Mouse (Mus musculus) liver, embryonic 15.5 days (tissue): ENCODE measurements around the gene Osm. TPM values are rescaled to one million over a fixed set of nuclear protein-coding genes. Genes with fewer than 3 reads are reported as not detected.

Experiments used
- ATAC-seq: fragments of 200-750 bp; cut with Nextera tagmentation; 2 replicates; pipeline ENCODE4 v1.8.0; 2017; ENCODE audit warnings: moderate number of reproducible peaks, mild to moderate bottlenecking, moderate library complexity; ENCODE audit not compliant: insufficient read depth
- H3K27ac ChIP-seq: fragments of 300-500 bp; sonication (generic); replicated peaks from 2 replicates; pipeline ENCODE4 v1.5.1; 2015; ENCODE audit warnings: mild to moderate bottlenecking, inconsistent platforms
- H3K27me3 ChIP-seq: fragments of 300-500 bp; sonication (generic); 2 replicates; pipeline ENCODE4 v1.6.1; 2015; ENCODE audit warnings: mild to moderate bottlenecking, inconsistent platforms
- H3K36me3 ChIP-seq: fragments of 300-500 bp; sonication (generic); replicated peaks from 2 replicates; pipeline ENCODE4 v1.6.1; 2015; ENCODE audit warnings: moderate library complexity, mild to moderate bottlenecking, inconsistent platforms
- H3K4me1 ChIP-seq: fragments of 300-500 bp; sonication (generic); replicated peaks from 2 replicates; pipeline ENCODE4 v1.6.1; 2015; ENCODE audit warnings: inconsistent platforms
- H3K4me2 ChIP-seq: fragments of 300-500 bp; sonication (generic); 2 replicates; pipeline ENCODE4 v1.6.1; 2015; ENCODE audit warnings: moderate library complexity, mild to moderate bottlenecking, inconsistent platforms
- H3K4me3 ChIP-seq: fragments of 300-500 bp; sonication (generic); replicated peaks from 2 replicates; pipeline ENCODE4 v1.5.1; 2015; ENCODE audit warnings: mild to moderate bottlenecking, inconsistent platforms
- H3K9ac ChIP-seq: fragments of 300-500 bp; sonication (generic); 2 replicates; pipeline ENCODE4 v1.6.1; 2015; ENCODE audit warnings: moderate library complexity, mild to moderate bottlenecking, inconsistent platforms
- H3K9me3 ChIP-seq: fragments of 300-500 bp; sonication (generic); replicated peaks from 2 replicates; pipeline ENCODE4 v1.6.1; 2016; ENCODE audit warnings: inconsistent platforms
- WGBS: fragments of 180-500 bp; shearing (Covaris S2); methylation state at CpG from one replicate; pipeline ENCODE4 v1.1.7; 2015; ENCODE audit warnings: mixed read lengths; ENCODE audit not compliant: insufficient replicate concordance; 5-methylcytosine and 5-hydroxymethylcytosine counted together
- polyA plus RNA-seq: library from polyadenylated mRNA; unstranded; fragments of >200 nt; fragmentation: Nextera tagmentation; extraction: Ambion mirVana; gene quantifications from 2 replicates; pipeline ENCODE4 v1.2.1, GENCODE M21; 2015

Gene Osm
- polyA plus RNA-seq, 1 experiment from 2014 or later, result 0.50 TPM

DNA sequence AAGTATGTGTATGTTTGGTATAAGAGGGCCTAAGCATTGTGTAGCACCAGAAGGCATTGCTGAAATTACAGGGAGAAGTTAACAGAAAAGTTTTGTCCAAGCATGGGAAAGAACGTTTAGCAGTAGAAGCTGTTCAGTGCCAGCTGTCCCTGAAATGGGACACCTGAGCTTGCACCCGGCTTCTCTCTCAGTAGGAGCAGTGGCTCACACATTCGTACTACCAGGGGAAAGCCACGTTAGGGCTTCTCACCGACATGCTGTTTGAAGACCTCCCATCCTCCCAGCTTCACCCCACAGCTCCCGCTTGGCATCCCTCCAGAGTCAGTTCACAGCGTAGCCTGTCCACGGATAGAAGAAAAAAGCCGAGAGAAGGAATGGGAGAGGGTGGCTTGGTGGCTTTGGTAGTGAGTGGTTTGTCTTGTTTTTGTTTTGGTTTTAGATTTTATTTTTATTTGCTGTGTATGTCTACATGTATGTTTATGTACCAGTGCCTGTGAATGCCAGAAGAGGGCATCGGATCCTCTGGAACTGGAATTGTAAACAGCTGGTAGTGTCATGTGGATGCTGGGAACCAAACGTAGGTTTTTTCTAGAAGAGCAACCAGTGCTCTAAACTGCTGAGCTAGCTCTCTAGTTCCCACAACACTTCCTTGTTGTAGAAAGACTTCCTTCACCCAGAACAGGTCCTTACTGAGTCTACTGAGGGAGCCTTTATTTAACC is 34.1 kb upstream of the Osm start:
- H3K4me2 ChIP-seq, result no peak overlapping the region
- H3K9ac ChIP-seq, result no peak overlapping the region
- no peaks in the 10 kb centered on the region for H3K27me3 ChIP-seq
- ATAC-seq, result no peak
- no peaks in the 10 kb centered on the region for H3K9me3 ChIP-seq
- H3K27ac ChIP-seq, result no peak overlapping the region
- H3K36me3 ChIP-seq, result 0 out of 2 replicates have a peak, but pooled peaks cover 3% of the 10 kb centered on the region
- H3K4me3 ChIP-seq, result no peak overlapping the region
- 71% methylated on average over 11 of the region's 11 CpGs for WGBS
- peaks cover 10% of the 10 kb centered on the region for H3K4me1 ChIP-seq

GRCm38 (mm10) chr11:4202995-4203704 is 33.1 kb upstream of the Osm start:
- 36% methylated on average over 12 of the region's 12 CpGs for whole genome bisulfite sequencing
- H3K4me3 ChIP-seq, result no peak overlapping the region
- H3K9ac ChIP-seq, result no peak overlapping the region
- H3K36me3 ChIP-seq, result 0 out of 2 replicates have a peak, but pooled peaks cover 8% of the 10 kb centered on the region
- no peaks in the 10 kb centered on the region for H3K27me3 ChIP-seq
- no peak overlapping the region for H3K4me2 ChIP-seq
- 0 out of 2 replicates have a peak overlapping the region, but pooled peaks have one; percentile 24 for H3K27ac ChIP-seq
- no peak for ATAC-seq
- no peaks in the 10 kb centered on the region for H3K9me3 ChIP-seq
- H3K4me1 ChIP-seq, result peaks cover 10% of the 10 kb centered on the region

GRCm38 (mm10) chr11:4203705-4204074 is 32.5 kb upstream of the Osm start:
- Histone ChIP-seq H3K27me3 (no peaks in the 10 kb centered on the region), H3K9ac (no peak overlapping the region), H3K4me3 (no peak overlapping the region), H3K4me2 (no peak overlapping the region), H3K4me1 (peaks cover 10% of the 10 kb centered on the region), H3K9me3 (no peaks in the 10 kb centered on the region), H3K36me3 (peaks cover 8% of the 10 kb centered on the region; the same call in 1 of the 2 replicates), H3K27ac (0 out of 2 replicates have a peak overlapping the region, but pooled peaks have one; percentile 24)
- ATAC-seq, result peak; percentile 42; the same call in 1 of the 2 replicates
- WGBS, result 28% methylated on average over 2 of the region's 2 CpGs

- Histone ChIP-seq H3K27me3 (no peaks in the 10 kb centered on the region), H3K9ac (no peak overlapping the region), H3K4me2 (no peak overlapping the region), H3K9me3 (no peaks in the 10 kb centered on the region), H3K27ac (no peak overlapping the region), H3K36me3 (peaks cover 8% of the 10 kb centered on the region; the same call in 1 of the 2 replicates), H3K4me3 (no peak overlapping the region), H3K4me1 (peaks cover 10% of the 10 kb centered on the region)
- WGBS, result 77% methylated on average over 5 of the region's 5 CpGs
- no peak for ATAC-seq
Observed at GRCm38 (mm10) chr11:4205097-4205655, 31.0 kb upstream of the Osm start.

DNA sequence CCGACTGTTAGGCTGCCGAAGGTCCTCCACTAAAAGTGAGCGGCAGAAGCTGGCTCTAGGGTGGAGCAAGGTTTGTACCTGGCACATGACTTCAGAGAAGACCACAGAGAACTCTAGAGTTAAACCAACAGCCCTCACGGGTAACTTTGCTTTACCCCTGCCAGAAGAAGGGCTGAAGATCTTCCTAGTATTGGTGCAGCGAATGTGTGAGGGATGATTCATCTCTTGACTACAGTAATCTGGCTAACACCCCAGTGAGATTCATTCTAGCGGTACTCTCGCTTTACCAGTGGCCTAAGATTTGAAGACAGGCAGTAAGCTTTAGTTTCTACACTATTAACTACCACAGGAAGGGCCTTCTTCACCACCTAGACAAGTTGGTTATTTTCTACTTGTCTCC is 30.3 kb upstream of the Osm start:
- Histone ChIP-seq H3K9me3 (no peaks in the 10 kb centered on the region), H3K4me2 (no peak overlapping the region), H3K4me3 (no peak overlapping the region), H3K27ac (no peak overlapping the region), H3K4me1 (peaks cover 10% of the 10 kb centered on the region), H3K27me3 (no peaks in the 10 kb centered on the region), H3K9ac (no peak overlapping the region), H3K36me3 (peaks cover 14% of the 10 kb centered on the region; the same call in 1 of the 2 replicates)
- no peak for ATAC-seq
- WGBS, result 72% methylated on average over 7 of the region's 7 CpGs

GRCm38 (mm10) chr11:4206563-4206962 is 29.7 kb upstream of the Osm start:
- 31% methylated on average over 6 of the region's 6 CpGs for WGBS

DNA sequence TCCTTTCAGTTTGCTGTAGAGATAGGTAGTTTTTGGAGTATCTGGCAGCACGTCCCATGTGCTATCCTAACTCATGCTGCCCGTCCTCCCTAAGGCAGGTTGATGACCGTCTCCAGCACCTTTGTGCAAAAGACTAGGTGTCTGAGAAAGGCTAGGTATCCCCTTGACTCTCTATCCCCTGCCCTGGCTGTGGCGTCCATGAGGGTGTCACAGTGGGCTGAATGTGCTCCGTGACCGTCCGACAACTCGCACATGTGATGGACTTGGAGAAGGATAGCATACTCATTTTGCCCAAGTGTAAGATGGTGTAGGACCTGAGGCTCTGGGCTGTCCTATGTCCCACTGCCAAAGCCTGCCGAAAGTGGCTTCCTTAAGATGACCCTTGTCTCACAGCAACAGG is 28.6 kb upstream of the Osm start:
- peaks cover 14% of the 10 kb centered on the region for H3K36me3 ChIP-seq
- no peak overlapping the region for H3K4me3 ChIP-seq
- no peak overlapping the region for H3K9ac ChIP-seq
- 74% methylated on average over 9 of the region's 9 CpGs for WGBS
- no peak for ATAC-seq
- no peak overlapping the region for H3K27ac ChIP-seq
- H3K27me3 ChIP-seq, result no peaks in the 10 kb centered on the region
- H3K4me1 ChIP-seq, result peaks cover 10% of the 10 kb centered on the region
- H3K4me2 ChIP-seq, result no peak overlapping the region
- no peaks in the 10 kb centered on the region for H3K9me3 ChIP-seq

More at GRCm38 (mm10) chr11:4206563-4206962, 29.7 kb upstream of the Osm start:
- Histone ChIP-seq H3K36me3 (peaks cover 14% of the 10 kb centered on the region; the same call in 1 of the 2 replicates), H3K4me3 (no peak overlapping the region), H3K9me3 (no peaks in the 10 kb centered on the region), H3K27ac (no peak overlapping the region), H3K27me3 (no peaks in the 10 kb centered on the region), H3K9ac (no peak overlapping the region), H3K4me2 (no peak overlapping the region), H3K4me1 (peaks cover 10% of the 10 kb centered on the region)
- ATAC-seq, result no peak

GRCm38 (mm10) chr11:4209556-4209955 is 26.7 kb upstream of the Osm start:
- ATAC-seq, result no peak
- no peaks in the 10 kb centered on the region for H3K4me1 ChIP-seq
- H3K27ac ChIP-seq, result no peak overlapping the region
- H3K9me3 ChIP-seq, result no peaks in the 10 kb centered on the region
- H3K36me3 ChIP-seq, result peaks cover 25% of the 10 kb centered on the region
- 70% methylated on average over 5 of the region's 5 CpGs for whole genome bisulfite sequencing
- H3K4me2 ChIP-seq, result no peak overlapping the region
- no peaks in the 10 kb centered on the region for H3K27me3 ChIP-seq
- H3K9ac ChIP-seq, result no peak overlapping the region
- H3K4me3 ChIP-seq, result no peak overlapping the region

- Histone ChIP-seq H3K4me1 (no peaks in the 10 kb centered on the region), H3K9me3 (no peaks in the 10 kb centered on the region), H3K27ac (no peak overlapping the region), H3K4me3 (no peak overlapping the region), H3K9ac (no peak overlapping the region), H3K27me3 (no peaks in the 10 kb centered on the region), H3K4me2 (no peak overlapping the region), H3K36me3 (peaks cover 30% of the 10 kb centered on the region)
- WGBS, result 78% methylated on average over 1 of the region's 1 CpGs
- no peak for ATAC-seq
Observed at GRCm38 (mm10) chr11:4210786-4211185, 25.4 kb upstream of the Osm start.

GRCm38 (mm10) chr11:4213107-4213506 is 23.1 kb upstream of the Osm start:
- no peaks in the 10 kb centered on the region for H3K9me3 ChIP-seq
- H3K27me3 ChIP-seq, result peaks cover under 1% of the 10 kb centered on the region; the same call in 1 of the 2 replicates
- ATAC-seq, result no peak
- 84% methylated on average over 10 of the region's 10 CpGs for WGBS
- H3K27ac ChIP-seq, result no peak overlapping the region
- H3K4me1 ChIP-seq, result peaks cover 8% of the 10 kb centered on the region
- no peak overlapping the region for H3K4me3 ChIP-seq
- no peak overlapping the region for H3K9ac ChIP-seq
- H3K4me2 ChIP-seq, result no peak overlapping the region
- peaks cover 23% of the 10 kb centered on the region for H3K36me3 ChIP-seq

DNA sequence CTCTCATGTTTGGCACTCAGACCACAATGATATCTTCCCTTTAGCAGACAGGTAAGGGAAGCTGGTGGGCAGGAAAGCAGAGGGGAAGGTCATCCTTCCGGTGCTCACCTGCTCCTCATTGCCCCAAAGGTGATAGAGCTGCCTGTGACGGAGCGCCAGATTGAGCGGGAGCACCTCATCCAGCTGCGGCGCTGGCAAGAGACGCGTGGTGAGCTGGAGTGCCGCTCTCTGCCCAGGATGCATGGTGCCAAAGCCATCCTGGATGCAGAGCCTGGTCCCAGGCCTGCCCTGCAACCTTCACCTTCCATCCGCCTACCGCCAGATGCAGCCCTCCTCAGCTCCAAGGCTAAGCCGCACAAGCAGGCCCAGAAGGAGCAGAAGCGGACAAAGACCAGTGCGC is 21.6 kb upstream of the Osm start:
- Histone ChIP-seq H3K27me3 (peaks cover 15% of the 10 kb centered on the region), H3K4me3 (no peak overlapping the region), H3K36me3 (peaks cover 23% of the 10 kb centered on the region), H3K4me2 (no peak overlapping the region), H3K27ac (no peak overlapping the region), H3K9me3 (no peaks in the 10 kb centered on the region), H3K4me1 (peaks cover 21% of the 10 kb centered on the region), H3K9ac (no peak overlapping the region)
- no peak for ATAC-seq
- WGBS, result 84% methylated on average over 14 of the region's 14 CpGs
